Mouse (Mus musculus): ENCODE results near the gene Hhipl1. TPM values are rescaled to one million over a fixed set of nuclear protein-coding genes. Genes with fewer than 3 reads are reported as not detected.

Gene Hhipl1
- polyA plus RNA-seq, 1 experiment from 2014 or later: 0.88 TPM

- ATAC-seq (ENCODE audit: low read depth): no peak
- Histone ChIP-seq H3K36me3 (ENCODE audit: control insufficient read depth, insufficient read depth, low read length) (no peaks in the 10 kb centered on the region), H3K4me3 (ENCODE audit: low read length) (no peak overlapping the region), H3K27me3 (ENCODE audit: control insufficient read depth, insufficient read depth, low read depth, low read length) (no peaks in the 10 kb centered on the region), H3K27ac (ENCODE audit: low read length) (no peak overlapping the region), H3K9me3 (ENCODE audit: control insufficient read depth, low read length) (no peaks in the 10 kb centered on the region), H3K4me1 (replicated peaks; ENCODE audit: control insufficient read depth, insufficient read depth, low read length) (no peaks in the 10 kb centered on the region; the same call in 1 of the 2 replicates), H3K9ac (ENCODE audit: low read length) (no peak overlapping the region), H3K4me2 (ENCODE audit: low read depth, low read length) (no peak overlapping the region)
- 82% methylated on average over 13 of the region's 13 CpGs for WGBS
These were observed 72.5 kb downstream of the Hhipl1 start for GRCm38 (mm10) chr12:108378379-108379133.

Other genes with a start within 250 kb of the Hhipl1 start
- 85.0 and 88.8 TPM in 2 replicates for gene Setd3, start 127.0 kb upstream of the Hhipl1 start, polyA plus RNA-seq (2015; fragmentation: Nextera tagmentation; extraction: Ambion mirVana)
- 2.4 and 4.4 TPM in 2 replicates for gene Ccnk, start 126.7 kb upstream of the Hhipl1 start, polyA plus RNA-seq (2015; fragmentation: Nextera tagmentation; extraction: Ambion mirVana)
- gene Ccdc85c, start 30.8 kb upstream of the Hhipl1 start, polyA plus RNA-seq (2015; fragmentation: Nextera tagmentation; extraction: Ambion mirVana): 4.6 and 5.5 TPM in 2 replicates
- 6.5 and 7.4 TPM in 2 replicates for gene Cyp46a1, start 28.1 kb downstream of the Hhipl1 start, polyA plus RNA-seq (2015; fragmentation: Nextera tagmentation; extraction: Ambion mirVana)
- 121 and 122 TPM in 2 replicates for gene Eml1, start 64.7 kb downstream of the Hhipl1 start, polyA plus RNA-seq (2015; fragmentation: Nextera tagmentation; extraction: Ambion mirVana)
- 41.6 and 44.6 TPM in 2 replicates for gene Evl, start 248.4 kb downstream of the Hhipl1 start, polyA plus RNA-seq (2015; fragmentation: Nextera tagmentation; extraction: Ambion mirVana)